Mouse (Mus musculus): ENCODE data around the gene Dock2. TPM values are rescaled to one million over a fixed set of nuclear protein-coding genes. Genes with fewer than 3 reads are reported as not detected.

The Dock2 gene
- total RNA-seq, 2 experiments from 2014 or later = 2.5 to 4.1 TPM

GRCm38 (mm10) chr11:34316176-34316575 is 467.5 kb downstream of the Dock2 start:
- DNase-seq (ENCODE audit: low spot score in 2 of 2) = no peak
- intact Hi-C loops (cut with DNase I) = loop anchor here (5.0 kb wide), 1 partner anchor 106 kb away; no protein-coding TSS in a partner anchor

DNA sequence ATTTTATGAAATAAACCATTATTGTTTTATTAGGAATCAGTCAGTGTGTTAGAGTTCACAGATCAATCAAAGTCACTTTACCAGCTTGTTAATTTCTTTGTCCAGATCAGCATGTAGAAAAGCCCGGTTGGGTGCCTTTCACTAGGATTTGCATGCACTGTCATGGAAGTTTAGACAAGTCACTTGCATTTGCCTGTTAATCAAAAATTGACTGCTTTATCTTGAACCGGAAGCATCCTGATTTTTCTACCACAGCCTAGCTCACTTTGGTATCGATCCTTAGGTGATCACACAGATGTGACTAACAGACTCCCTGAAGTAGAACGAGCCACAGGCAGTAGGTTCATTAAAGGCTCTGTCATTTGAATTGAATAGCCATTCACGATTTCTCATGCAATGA is 468.3 kb downstream of the Dock2 start:
- intact Hi-C loops (cut with DNase I) = loop anchor here (2.0 to 5.0 kb wide), 2 partner anchors 107 to 389 kb away; no protein-coding TSS in a partner anchor
- DNase-seq (ENCODE audit: low spot score in 2 of 2) = no peak

GRCm38 (mm10) chr11:34314534-34315379 is 468.9 kb downstream of the Dock2 start, which contains the start of gene Fam196b:
Gene Fam196b (plus strand): TSS chr11:34314822.
- peak in 1 of 2 experiments; percentile 25 for DNase-seq (ENCODE audit: low spot score in 2 of 2)
- intact Hi-C loops (cut with DNase I) = loop anchor here (2.0 to 5.0 kb wide), 4 partner anchors 42 to 483 kb away; no protein-coding TSS in a partner anchor

- DNase-seq (ENCODE audit: low spot score in 2 of 2) = no peak
- intact Hi-C loops (cut with DNase I) = loop anchor here (5.0 kb wide), 2 partner anchors 40 to 485 kb away; no protein-coding TSS in a partner anchor
These were observed 471.5 kb downstream of the Dock2 start for GRCm38 (mm10) chr11:34312208-34312607.

- intact Hi-C loops (cut with DNase I) = loop anchor here (5.0 kb wide), 2 partner anchors 39 to 486 kb away; no protein-coding TSS in a partner anchor
- DNase-seq (ENCODE audit: low spot score in 2 of 2) = no peak
These were observed 472.0 kb downstream of the Dock2 start for GRCm38 (mm10) chr11:34311717-34312116.

- DNase-seq (ENCODE audit: low spot score in 2 of 2) = no peak
- intact Hi-C loops (cut with DNase I) = no loop called here
These were observed 474.3 kb downstream of the Dock2 start for GRCm38 (mm10) chr11:34309360-34309759.

- intact Hi-C loops (cut with DNase I) = no loop called here
- no peak for DNase-seq (ENCODE audit: low spot score in 2 of 2)
These were observed 475.0 kb downstream of the Dock2 start for GRCm38 (mm10) chr11:34308731-34309130.

DNA sequence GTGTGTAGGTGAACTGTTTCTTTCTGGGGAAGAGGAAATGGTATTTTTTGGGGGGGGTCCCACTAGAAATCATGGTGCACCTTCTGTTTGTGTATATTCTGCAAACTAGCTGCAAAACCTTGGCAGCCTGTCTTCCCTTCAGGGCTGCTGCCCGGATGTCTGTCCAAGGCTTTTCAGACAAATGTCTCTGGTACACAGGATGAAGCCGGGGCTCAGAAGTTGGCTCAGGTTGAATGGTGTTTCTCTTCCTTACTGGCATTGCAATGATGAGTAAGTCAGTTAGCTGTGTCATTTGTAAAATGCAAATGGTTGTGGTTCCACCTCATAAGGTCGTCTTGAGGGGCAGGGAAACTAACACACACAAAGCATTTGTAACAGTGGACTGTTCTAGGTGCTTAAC is 477.5 kb downstream of the Dock2 start:
- intact Hi-C loops (cut with DNase I) = no loop called here

DNA sequence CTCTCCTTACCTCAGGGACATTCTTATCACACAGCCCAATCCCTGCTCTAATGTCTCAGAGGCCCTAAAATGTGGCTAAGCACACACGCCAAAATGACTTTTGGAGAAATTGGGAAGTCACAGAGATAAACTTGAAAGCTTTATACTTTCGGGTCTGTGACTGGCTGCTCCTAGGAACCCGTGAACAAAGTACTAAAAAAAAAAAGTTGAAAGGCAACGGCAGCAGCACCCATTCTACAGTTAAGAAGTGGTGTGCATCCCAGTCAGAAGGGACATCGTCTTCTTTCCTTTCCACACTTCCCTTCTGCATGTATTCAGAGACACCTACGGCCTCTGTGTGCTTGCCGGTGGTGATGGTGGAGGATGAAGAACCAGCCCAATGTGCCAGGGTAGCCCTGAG is 483.6 kb downstream of the Dock2 start:
- no peak for DNase-seq (ENCODE audit: low spot score in 2 of 2)
- intact Hi-C loops (cut with DNase I) = no loop called here

More for the DNA sequence above, 477.5 kb downstream of the Dock2 start:
- no peak for DNase-seq (ENCODE audit: low spot score in 2 of 2)

DNA sequence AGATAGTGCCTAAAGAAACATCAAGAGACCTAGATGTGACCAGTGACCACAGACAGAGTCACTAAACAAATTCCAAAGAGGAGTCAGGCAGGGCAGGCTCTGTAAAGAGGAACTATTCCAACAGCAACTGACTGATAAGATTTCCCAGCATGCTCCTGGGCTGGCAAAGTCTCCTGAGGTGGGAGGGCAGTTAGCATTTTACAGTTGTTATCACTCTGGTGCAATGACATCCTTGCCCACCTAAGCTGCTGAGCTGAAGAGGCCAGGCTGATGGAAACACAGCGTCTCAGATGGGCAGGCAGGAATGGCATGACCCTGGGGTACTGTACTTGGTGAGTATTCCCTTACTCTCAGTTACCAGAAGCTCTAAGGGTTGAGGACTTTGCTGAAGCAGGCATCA is 484.1 kb downstream of the Dock2 start:
- DNase-seq (ENCODE audit: low spot score in 2 of 2) = no peak
- intact Hi-C loops (cut with DNase I) = no loop called here

DNA sequence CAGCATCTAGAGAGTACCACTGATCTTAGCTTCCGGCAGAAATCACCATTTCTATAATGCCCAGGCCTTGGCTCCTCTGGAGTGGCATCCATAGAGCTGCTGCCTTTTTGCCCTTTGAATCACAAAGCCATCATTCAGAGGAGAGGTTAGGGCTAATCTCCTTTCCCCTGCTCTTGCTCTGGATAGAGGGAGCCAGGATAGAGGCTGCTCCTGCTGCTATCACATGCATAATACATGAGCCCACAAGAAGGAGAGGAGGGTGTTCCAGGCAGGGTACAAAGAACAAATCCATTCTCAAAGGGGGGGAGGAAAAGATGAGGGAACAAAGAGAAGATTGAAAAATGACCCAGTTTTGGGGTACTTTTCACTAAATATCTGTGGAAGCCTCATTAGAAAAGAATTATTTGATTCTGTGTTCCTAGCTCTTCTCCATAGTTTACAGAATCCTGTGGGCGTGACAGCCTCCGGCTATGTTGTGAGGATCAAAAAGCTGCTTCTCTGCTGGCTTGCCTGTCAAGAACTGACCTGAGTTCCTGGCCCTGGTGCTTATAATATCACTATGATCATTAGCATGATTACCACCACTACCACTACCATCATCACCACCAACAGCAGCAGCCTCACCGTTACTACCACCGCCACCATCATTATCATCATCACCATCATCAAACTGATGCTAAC is 485.9 kb downstream of the Dock2 start:
- intact Hi-C loops (cut with DNase I) = no loop called here

GRCm38 (mm10) chr11:34291304-34291703 is 492.4 kb downstream of the Dock2 start:
- intact Hi-C loops (cut with DNase I) = no loop called here
- no peak for DNase-seq (ENCODE audit: low spot score in 2 of 2)

More for the DNA sequence above, 485.9 kb downstream of the Dock2 start:
- no peak for DNase-seq (ENCODE audit: low spot score in 2 of 2)

- intact Hi-C loops (cut with DNase I) = no loop called here
- no peak for DNase-seq (ENCODE audit: low spot score in 2 of 2)
These were observed 493.0 kb downstream of the Dock2 start for GRCm38 (mm10) chr11:34290708-34291107.

GRCm38 (mm10) chr11:34290265-34290664 is 493.4 kb downstream of the Dock2 start:
- DNase-seq (ENCODE audit: low spot score in 2 of 2) = no peak
- intact Hi-C loops (cut with DNase I) = no loop called here

DNA sequence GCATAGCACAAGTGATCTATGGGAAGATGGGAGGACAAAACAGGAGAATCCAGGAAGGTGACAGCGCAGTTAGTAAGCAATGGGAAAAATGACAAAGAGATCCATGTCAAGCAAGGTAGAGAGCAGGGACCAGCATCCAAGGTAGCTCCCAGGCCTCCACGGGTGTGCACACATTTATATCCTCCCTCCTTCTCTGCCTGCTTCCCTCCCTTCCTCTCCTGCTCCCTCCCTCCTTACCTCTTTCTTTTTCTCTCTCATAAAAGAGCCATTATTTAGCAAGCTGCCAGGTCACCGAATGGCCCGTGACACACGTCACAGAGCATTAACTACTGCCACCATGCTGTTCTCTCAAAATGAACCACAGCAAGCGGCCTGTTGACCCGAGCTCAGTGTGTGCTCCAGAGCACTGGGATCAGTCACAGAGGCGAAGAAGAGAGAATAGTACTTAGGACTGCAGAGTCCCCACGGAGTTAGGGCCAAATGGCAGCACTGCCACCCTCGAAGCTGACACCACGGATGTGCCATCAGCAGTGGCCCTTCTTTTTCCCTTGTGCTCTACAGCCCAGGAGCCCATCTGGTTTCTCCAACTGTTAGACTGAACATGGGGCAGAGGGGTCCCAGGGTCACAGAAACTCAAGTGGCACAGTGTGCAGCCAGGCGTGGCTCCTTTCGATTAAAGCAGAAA is 499.4 kb downstream of the Dock2 start:
- DNase-seq (ENCODE audit: low spot score in 2 of 2) = no peak
- intact Hi-C loops (cut with DNase I) = no loop called here

GRCm38 (mm10) chr11:34277047-34277445 is 506.6 kb downstream of the Dock2 start:
- intact Hi-C loops (cut with DNase I) = no loop called here

DNA sequence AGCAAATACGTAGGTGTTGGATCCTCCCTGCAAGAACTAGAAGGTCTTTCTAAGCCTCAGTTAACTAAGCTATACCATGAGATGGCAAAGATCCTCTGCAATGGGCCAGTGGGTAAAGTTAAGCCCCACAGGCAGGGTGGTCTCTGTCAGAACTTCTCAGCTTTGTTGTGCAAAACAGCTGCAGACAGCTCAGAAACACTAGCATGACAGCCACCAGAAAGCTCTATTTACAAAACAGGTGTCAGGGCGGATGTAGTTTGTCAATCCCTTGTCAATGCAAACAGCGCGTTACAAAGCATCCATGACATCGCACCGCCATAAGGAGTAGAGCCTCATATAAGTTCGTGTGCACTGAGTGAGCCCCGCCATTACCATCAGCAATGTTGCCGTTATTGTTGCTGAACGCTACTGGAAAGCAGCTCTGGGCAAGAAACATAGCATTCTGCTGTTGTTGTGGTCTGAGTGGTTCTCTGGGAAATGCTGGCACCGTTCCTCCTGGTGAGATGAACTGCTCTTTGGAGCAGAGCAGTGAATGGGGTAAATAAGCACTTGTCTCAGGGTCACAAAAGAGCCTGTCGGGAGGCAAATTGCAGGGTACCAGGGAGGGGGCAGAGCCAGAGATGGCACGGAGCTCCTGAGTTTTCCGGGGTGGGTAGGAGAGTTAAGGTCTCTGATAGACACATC is 507.2 kb downstream of the Dock2 start:
- intact Hi-C loops (cut with DNase I) = no loop called here
- DNase-seq (ENCODE audit: low spot score in 2 of 2) = no peak

More at GRCm38 (mm10) chr11:34277047-34277445, 506.6 kb downstream of the Dock2 start:
- no peak for DNase-seq (ENCODE audit: low spot score in 2 of 2)

GRCm38 (mm10) chr11:34275941-34276340 is 507.8 kb downstream of the Dock2 start:
- intact Hi-C loops (cut with DNase I) = no loop called here
- no peak for DNase-seq (ENCODE audit: low spot score in 2 of 2)

- intact Hi-C loops (cut with DNase I) = loop anchor here (5.0 kb wide), 1 partner anchor 40 kb away; the partner anchor contains the start of gene Fam196b
- DNase-seq (ENCODE audit: low spot score in 2 of 2) = no peak
These were observed 511.7 kb downstream of the Dock2 start for GRCm38 (mm10) chr11:34272016-34272415.

Data from left cerebral cortex, postnatal 36 days (tissue).